Mouse (Mus musculus): ENCODE measurements around the gene Gnb1l. TPM values are rescaled to one million over a fixed set of nuclear protein-coding genes. Genes with fewer than 3 reads are reported as not detected.

Gnb1l gene
- polyA plus RNA-seq, 1 experiment from 2014 or later = 17.8 TPM

DNA sequence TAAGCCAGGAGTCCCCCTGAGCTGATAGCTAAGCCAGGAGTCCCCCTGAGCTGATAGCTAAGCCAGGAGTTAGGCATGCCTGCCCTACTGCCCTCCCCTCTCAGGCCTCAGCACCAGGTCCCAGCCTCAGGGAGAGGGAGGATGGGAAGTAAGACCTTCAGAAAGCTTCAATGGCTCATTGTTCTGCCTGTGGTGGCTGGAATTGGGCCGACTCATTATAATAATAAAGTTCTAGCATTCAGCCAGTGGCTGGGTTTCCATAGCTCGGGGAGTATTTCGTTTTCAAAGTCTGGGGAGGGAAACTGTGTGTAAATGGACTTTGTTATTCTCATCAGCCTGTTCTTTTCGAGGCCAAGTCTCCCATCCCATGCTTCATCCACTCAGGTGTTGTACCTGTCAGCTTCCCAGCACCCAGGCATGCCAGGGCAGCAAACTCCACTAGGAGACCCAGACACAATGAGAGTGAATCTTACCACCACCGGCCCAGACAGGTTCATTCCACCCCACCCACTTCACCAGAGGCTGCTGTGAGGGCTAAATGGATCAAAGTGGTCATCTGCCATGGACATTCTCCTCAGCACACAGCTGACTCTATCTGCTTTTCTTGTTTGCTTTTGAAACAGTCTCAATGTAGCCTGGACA, 13.6 kb upstream of the Gnb1l start:
- Histone ChIP-seq H3K4me3 (ENCODE audit: low read depth, low read length) (no peak overlapping the region), H3K27ac (replicated peaks; ENCODE audit: low read depth, low read length) (peak overlapping the region; percentile 25; the same call in 1 of the 2 replicates), H3K4me2 (ENCODE audit: low read depth, low read length) (no peak overlapping the region), H3K4me1 (ENCODE audit: control insufficient read depth, insufficient read depth, low read length) (no peaks in the 10 kb centered on the region; the same call in none of the 2 replicates), H3K9me3 (ENCODE audit: control insufficient read depth, low read length) (no peaks in the 10 kb centered on the region), H3K36me3 (ENCODE audit: control insufficient read depth, insufficient read depth, low read length) (no peaks in the 10 kb centered on the region), H3K9ac (ENCODE audit: low read depth, low read length) (no peak overlapping the region), H3K27me3 (replicated peaks; ENCODE audit: control insufficient read depth, insufficient read depth, low read length) (no peaks in the 10 kb centered on the region)
- ATAC-seq (ENCODE audit: low read depth) = 0 out of 2 replicates have a peak, but pooled peaks have one; percentile 55
- 32% methylated on average over 5 of the region's 5 CpGs for WGBS
- DNase-seq (ENCODE audit: low spot score) = peak; percentile 50

DNA sequence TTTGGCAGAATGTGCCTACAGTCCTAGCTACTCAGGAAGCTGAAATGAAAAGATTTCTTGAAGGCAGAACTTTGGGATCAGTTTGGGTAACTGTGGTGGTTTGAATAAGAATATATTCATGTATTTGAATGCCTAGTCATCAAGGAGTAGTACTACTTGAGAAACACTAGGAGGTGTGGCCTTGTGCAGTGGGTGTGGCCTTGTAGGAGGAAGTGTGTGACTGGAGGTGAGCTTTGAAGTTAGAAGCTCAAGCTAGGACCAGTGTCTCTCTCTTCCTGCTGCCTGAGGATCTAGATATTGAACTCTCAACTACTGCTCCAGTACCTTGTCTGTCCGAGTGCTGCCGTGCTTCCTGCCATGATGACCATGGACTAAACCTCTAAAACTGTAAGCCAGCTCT, 12.4 kb upstream of the Gnb1l start:
- H3K4me3 ChIP-seq (ENCODE audit: low read depth, low read length) = no peak overlapping the region
- no peak overlapping the region for H3K4me2 ChIP-seq (ENCODE audit: low read depth, low read length)
- 91% methylated on average over 2 of the region's 2 CpGs for WGBS
- H3K9ac ChIP-seq (ENCODE audit: low read depth, low read length) = no peak overlapping the region
- H3K4me1 ChIP-seq (ENCODE audit: control insufficient read depth, insufficient read depth, low read length) = no peaks in the 10 kb centered on the region; the same call in none of the 2 replicates
- no peaks in the 10 kb centered on the region for H3K27me3 ChIP-seq (replicated peaks; ENCODE audit: control insufficient read depth, insufficient read depth, low read length)
- DNase-seq (ENCODE audit: low spot score) = no peak
- no peaks in the 10 kb centered on the region for H3K9me3 ChIP-seq (ENCODE audit: control insufficient read depth, low read length)
- no peak overlapping the region for H3K27ac ChIP-seq (replicated peaks; ENCODE audit: low read depth, low read length)
- no peaks in the 10 kb centered on the region for H3K36me3 ChIP-seq (ENCODE audit: control insufficient read depth, insufficient read depth, low read length)
- ATAC-seq (ENCODE audit: low read depth) = no peak

DNA sequence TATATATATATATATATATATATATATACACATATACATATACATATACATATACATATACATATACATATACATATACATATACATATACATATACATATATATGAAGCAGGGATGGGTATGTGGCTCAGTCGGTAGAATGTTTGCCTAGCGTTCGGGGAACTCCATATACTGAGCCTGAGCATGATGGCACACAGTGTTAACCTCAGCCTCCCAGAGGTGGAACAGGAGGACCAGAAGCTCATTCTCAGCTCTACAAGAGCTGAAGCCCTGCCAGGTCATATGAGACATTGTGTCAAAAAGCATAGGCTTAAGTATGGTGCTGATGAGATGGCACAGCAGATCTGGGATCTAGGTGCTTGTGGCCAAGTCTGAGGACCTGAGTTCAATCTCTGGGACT, 8.2 kb upstream of the Gnb1l start:
- H3K9me3 ChIP-seq (ENCODE audit: control insufficient read depth, low read length) = no peaks in the 10 kb centered on the region
- DNase-seq (ENCODE audit: low spot score) (no peak), ATAC-seq (ENCODE audit: low read depth) (no peak)
- no peaks in the 10 kb centered on the region for H3K4me1 ChIP-seq (ENCODE audit: control insufficient read depth, insufficient read depth, low read length)
- H3K27me3 ChIP-seq (replicated peaks; ENCODE audit: control insufficient read depth, insufficient read depth, low read length) = no peaks in the 10 kb centered on the region
- H3K36me3 ChIP-seq (ENCODE audit: control insufficient read depth, insufficient read depth, low read length) = no peaks in the 10 kb centered on the region
- no peak overlapping the region for H3K4me2 ChIP-seq (ENCODE audit: low read depth, low read length)
- H3K27ac ChIP-seq (replicated peaks; ENCODE audit: low read depth, low read length) = no peak overlapping the region
- H3K9ac ChIP-seq (ENCODE audit: low read depth, low read length) = no peak overlapping the region
- 96% methylated on average over 3 of the region's 3 CpGs for WGBS
- no peak overlapping the region for H3K4me3 ChIP-seq (ENCODE audit: low read depth, low read length)

GRCm38 (mm10) chr16:18490894-18491293, 7.6 kb upstream of the Gnb1l start:
- ATAC-seq (ENCODE audit: low read depth) (no peak), DNase-seq (ENCODE audit: low spot score) (no peak)
- WGBS = 69% methylated on average over 1 of the region's 1 CpGs

GRCm38 (mm10) chr16:18497865-18498515, 523 bp upstream of the Gnb1l start:
- Histone ChIP-seq H3K4me1 (ENCODE audit: control insufficient read depth, insufficient read depth, low read length) (peaks cover 12% of the 10 kb centered on the region), H3K4me2 (ENCODE audit: low read depth, low read length) (peak overlapping the region; percentile 88), H3K9me3 (ENCODE audit: control insufficient read depth, low read length) (no peaks in the 10 kb centered on the region), H3K9ac (ENCODE audit: low read depth, low read length) (peak overlapping the region; percentile 88), H3K4me3 (ENCODE audit: low read depth, low read length) (peak overlapping the region; percentile 83), H3K27ac (replicated peaks; ENCODE audit: low read depth, low read length) (peak overlapping the region; percentile 85), H3K27me3 (replicated peaks; ENCODE audit: control insufficient read depth, insufficient read depth, low read length) (no peaks in the 10 kb centered on the region), H3K36me3 (ENCODE audit: control insufficient read depth, insufficient read depth, low read length) (peaks cover 20% of the 10 kb centered on the region)
- ATAC-seq (ENCODE audit: low read depth) (peak; percentile 45), DNase-seq (ENCODE audit: low spot score) (peak; percentile 28)
- 10% methylated on average over 6 of the region's 6 CpGs for WGBS

More at GRCm38 (mm10) chr16:18490894-18491293, 7.6 kb upstream of the Gnb1l start:
- Histone ChIP-seq H3K27me3 (replicated peaks; ENCODE audit: control insufficient read depth, insufficient read depth, low read length) (no peaks in the 10 kb centered on the region), H3K4me2 (ENCODE audit: low read depth, low read length) (no peak overlapping the region), H3K36me3 (ENCODE audit: control insufficient read depth, insufficient read depth, low read length) (no peaks in the 10 kb centered on the region), H3K4me1 (ENCODE audit: control insufficient read depth, insufficient read depth, low read length) (no peaks in the 10 kb centered on the region), H3K27ac (replicated peaks; ENCODE audit: low read depth, low read length) (no peak overlapping the region), H3K9ac (ENCODE audit: low read depth, low read length) (no peak overlapping the region), H3K4me3 (ENCODE audit: low read depth, low read length) (no peak overlapping the region), H3K9me3 (ENCODE audit: control insufficient read depth, low read length) (no peaks in the 10 kb centered on the region)

DNA sequence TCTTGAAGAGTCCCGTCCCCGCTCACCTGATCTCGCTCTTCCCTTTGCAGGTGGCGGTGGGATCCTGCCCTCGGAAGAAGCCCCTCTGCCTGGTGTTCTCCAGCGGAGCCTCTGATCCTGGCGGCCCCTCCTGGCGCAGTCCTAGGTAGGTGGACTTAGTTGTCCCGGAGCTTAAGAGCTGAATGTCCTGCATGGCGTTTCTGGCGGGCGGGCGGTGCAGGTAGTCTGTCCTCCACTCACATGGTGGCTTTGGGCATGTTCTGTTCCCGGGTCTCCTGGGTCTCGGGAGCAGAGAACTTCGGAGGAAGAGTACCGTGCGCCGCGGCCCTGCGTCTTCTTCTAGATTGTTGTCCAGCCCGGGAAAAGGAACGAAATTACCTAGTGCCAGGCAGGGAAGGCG, 483 bp downstream of the Gnb1l start:
- no peaks in the 10 kb centered on the region for H3K9me3 ChIP-seq (ENCODE audit: control insufficient read depth, low read length)
- WGBS = under 1% methylated on average over 16 of the region's 24 CpGs
- peaks cover 27% of the 10 kb centered on the region for H3K36me3 ChIP-seq (ENCODE audit: control insufficient read depth, insufficient read depth, low read length)
- peak overlapping the region; percentile 85 for H3K27ac ChIP-seq (replicated peaks; ENCODE audit: low read depth, low read length)
- no peaks in the 10 kb centered on the region for H3K27me3 ChIP-seq (replicated peaks; ENCODE audit: control insufficient read depth, insufficient read depth, low read length)
- H3K4me2 ChIP-seq (ENCODE audit: low read depth, low read length) = peak overlapping the region; percentile 88
- peak overlapping the region; percentile 83 for H3K4me3 ChIP-seq (ENCODE audit: low read depth, low read length)
- DNase-seq (ENCODE audit: low spot score) (no peak), ATAC-seq (ENCODE audit: low read depth) (no peak; the same call in 1 of the 2 replicates)
- H3K4me1 ChIP-seq (ENCODE audit: control insufficient read depth, insufficient read depth, low read length) = peaks cover 12% of the 10 kb centered on the region
- H3K9ac ChIP-seq (ENCODE audit: low read depth, low read length) = peak overlapping the region; percentile 88

- Histone ChIP-seq H3K36me3 (ENCODE audit: control insufficient read depth, insufficient read depth, low read length) (peaks cover 27% of the 10 kb centered on the region), H3K4me3 (ENCODE audit: low read depth, low read length) (no peak overlapping the region), H3K4me2 (ENCODE audit: low read depth, low read length) (no peak overlapping the region), H3K4me1 (ENCODE audit: control insufficient read depth, insufficient read depth, low read length) (peaks cover 12% of the 10 kb centered on the region), H3K9me3 (ENCODE audit: control insufficient read depth, low read length) (no peaks in the 10 kb centered on the region), H3K27ac (replicated peaks; ENCODE audit: low read depth, low read length) (no peak overlapping the region), H3K27me3 (replicated peaks; ENCODE audit: control insufficient read depth, insufficient read depth, low read length) (no peaks in the 10 kb centered on the region), H3K9ac (ENCODE audit: low read depth, low read length) (no peak overlapping the region)
- ATAC-seq (ENCODE audit: low read depth) = no peak
- DNase-seq (ENCODE audit: low spot score) = no peak
- WGBS = 88% methylated on average over 6 of the region's 6 CpGs
These were observed 3.0 kb downstream of the Gnb1l start for GRCm38 (mm10) chr16:18501531-18501930.

- peaks cover 27% of the 10 kb centered on the region for H3K36me3 ChIP-seq (ENCODE audit: control insufficient read depth, insufficient read depth, low read length)
- DNase-seq (ENCODE audit: low spot score) (no peak), ATAC-seq (ENCODE audit: low read depth) (no peak)
- H3K4me1 ChIP-seq (ENCODE audit: control insufficient read depth, insufficient read depth, low read length) = peaks cover 12% of the 10 kb centered on the region
- H3K27ac ChIP-seq (replicated peaks; ENCODE audit: low read depth, low read length) = no peak overlapping the region
- no peaks in the 10 kb centered on the region for H3K27me3 ChIP-seq (replicated peaks; ENCODE audit: control insufficient read depth, insufficient read depth, low read length)
- H3K9ac ChIP-seq (ENCODE audit: low read depth, low read length) = no peak overlapping the region
- no peaks in the 10 kb centered on the region for H3K9me3 ChIP-seq (ENCODE audit: control insufficient read depth, low read length)
- 82% methylated on average over 14 of the region's 14 CpGs for WGBS
- H3K4me2 ChIP-seq (ENCODE audit: low read depth, low read length) = no peak overlapping the region
- no peak overlapping the region for H3K4me3 ChIP-seq (ENCODE audit: low read depth, low read length)
These were observed 5.2 kb downstream of the Gnb1l start for GRCm38 (mm10) chr16:18503566-18504342.

Data from embryonic facial prominence, embryonic 14.5 days (tissue).